Mouse (Mus musculus): Measurements from ENCODE around the gene Eif4g3. TPM values are rescaled to one million over a fixed set of nuclear protein-coding genes. Genes with fewer than 3 reads are reported as not detected.

Gene Eif4g3
- polyA plus RNA-seq, 1 experiment from 2014 or later: 37.0 TPM

DNA sequence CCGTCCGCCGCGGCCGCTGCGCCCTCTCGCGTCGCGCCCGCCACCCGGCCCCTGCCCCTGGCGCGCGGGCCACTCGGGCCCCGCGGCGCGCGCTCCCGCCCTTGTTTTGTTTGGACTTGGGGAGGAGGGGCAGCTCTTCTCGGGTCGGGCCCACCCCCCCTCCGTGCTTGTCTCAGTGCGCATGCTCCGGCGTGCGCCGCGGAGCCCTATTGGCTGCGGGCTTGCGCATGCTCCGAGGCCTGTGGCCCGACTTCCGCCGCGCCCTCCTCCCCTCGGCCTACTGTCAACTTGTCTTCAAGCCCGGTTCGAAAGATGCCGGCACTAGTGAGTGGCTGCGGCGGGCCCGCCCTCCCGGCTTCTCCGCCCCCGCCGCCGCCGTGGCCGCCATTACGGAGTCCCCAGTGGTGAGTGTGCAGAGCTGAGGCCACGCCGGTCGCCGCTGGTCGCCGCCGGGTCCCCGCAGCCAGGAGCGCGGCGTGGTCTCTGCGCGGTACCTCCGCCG lies 224.1 kb downstream of the Eif4g3 start:
- peak overlapping the region; percentile 68 for H3K4me2 ChIP-seq (ENCODE audit: low read length)
- peaks cover 2% of the 10 kb centered on the region for H3K36me3 ChIP-seq (ENCODE audit: control insufficient read depth, insufficient read depth, low read length)
- no peaks in the 10 kb centered on the region for H3K27me3 ChIP-seq (replicated peaks; ENCODE audit: control insufficient read depth, insufficient read depth, low read length)
- peak; percentile 94 for ATAC-seq (replicated peaks; ENCODE audit: low FRiP score, low TSS enrichment, low read depth)
- peak; percentile 99 for DNase-seq (ENCODE audit: low spot score)
- H3K9ac ChIP-seq (ENCODE audit: low read length): peak overlapping the region; percentile 98
- peak overlapping the region; percentile 99 for H3K27ac ChIP-seq (ENCODE audit: low read depth)
- peaks cover 25% of the 10 kb centered on the region for H3K4me1 ChIP-seq (replicated peaks; ENCODE audit: control insufficient read depth, insufficient read depth, low read length)
- under 1% methylated on average over 68 of the region's 68 CpGs for WGBS
- H3K9me3 ChIP-seq (ENCODE audit: control insufficient read depth, low read length): no peaks in the 10 kb centered on the region
- H3K4me3 ChIP-seq (ENCODE audit: low read depth, low read length): peak overlapping the region; percentile 98

GRCm38 (mm10) chr4:138217441-138217840 lies 224.6 kb downstream of the Eif4g3 start:
- WGBS: under 1% methylated on average over 35 of the region's 36 CpGs
- peak; percentile 6; the same call in 1 of the 2 replicates for ATAC-seq (replicated peaks; ENCODE audit: low FRiP score, low TSS enrichment, low read depth)

DNA sequence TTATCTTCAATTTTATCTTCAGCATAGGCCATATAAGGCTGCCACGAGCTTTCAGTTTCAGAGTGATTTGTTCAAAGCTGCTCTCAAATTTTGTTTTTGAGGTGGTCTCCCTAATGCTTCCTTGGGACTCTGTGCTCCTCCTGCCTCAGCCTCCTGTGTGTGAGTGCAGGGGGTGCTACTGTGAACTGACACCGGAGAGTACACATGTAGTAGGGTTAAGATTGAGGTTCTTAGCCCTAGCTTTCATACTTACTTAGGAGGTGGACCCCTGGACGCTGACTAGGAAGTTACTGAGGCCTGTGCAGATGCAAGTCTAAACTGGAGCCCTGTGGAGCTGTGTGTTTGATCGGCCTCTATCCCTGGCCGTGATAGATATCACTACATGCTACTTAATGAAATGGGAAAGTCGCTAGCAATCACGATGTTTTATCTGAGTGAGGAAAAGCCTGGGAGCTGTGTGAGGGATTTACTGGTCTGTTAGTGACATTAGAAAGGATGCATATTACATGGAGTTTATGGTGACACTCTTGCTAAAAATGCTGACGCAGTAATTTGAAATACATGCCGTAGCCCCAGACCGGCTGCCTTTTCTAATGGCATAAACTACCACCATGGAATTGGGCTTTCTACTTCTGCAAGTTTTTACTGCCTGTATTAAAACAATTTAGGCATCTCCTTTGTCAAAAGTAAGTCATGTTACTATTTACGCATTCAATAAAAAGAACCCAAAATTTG lies 225.3 kb downstream of the Eif4g3 start:
- Histone ChIP-seq H3K27ac (ENCODE audit: low read depth) (no peak overlapping the region), H3K4me1 (replicated peaks; ENCODE audit: control insufficient read depth, insufficient read depth, low read length) (peaks cover 25% of the 10 kb centered on the region), H3K4me2 (ENCODE audit: low read length) (peak overlapping the region; percentile 63), H3K27me3 (replicated peaks; ENCODE audit: control insufficient read depth, insufficient read depth, low read length) (no peaks in the 10 kb centered on the region), H3K4me3 (ENCODE audit: low read depth, low read length) (peak overlapping the region; percentile 98), H3K36me3 (ENCODE audit: control insufficient read depth, insufficient read depth, low read length) (peaks cover 13% of the 10 kb centered on the region), H3K9ac (ENCODE audit: low read length) (peak overlapping the region; percentile 98), H3K9me3 (ENCODE audit: control insufficient read depth, low read length) (no peaks in the 10 kb centered on the region)
- ATAC-seq (replicated peaks; ENCODE audit: low FRiP score, low TSS enrichment, low read depth) (no peak), DNase-seq (ENCODE audit: low spot score) (no peak)
- 73% methylated on average over 11 of the region's 11 CpGs for WGBS

More at GRCm38 (mm10) chr4:138217441-138217840, 224.6 kb downstream of the Eif4g3 start:
- Histone ChIP-seq H3K27me3 (replicated peaks; ENCODE audit: control insufficient read depth, insufficient read depth, low read length) (no peaks in the 10 kb centered on the region), H3K9ac (ENCODE audit: low read length) (peak overlapping the region; percentile 98), H3K4me3 (ENCODE audit: low read depth, low read length) (peak overlapping the region; percentile 98), H3K9me3 (ENCODE audit: control insufficient read depth, low read length) (no peaks in the 10 kb centered on the region), H3K4me2 (ENCODE audit: low read length) (peak overlapping the region; percentile 63), H3K4me1 (replicated peaks; ENCODE audit: control insufficient read depth, insufficient read depth, low read length) (peaks cover 25% of the 10 kb centered on the region), H3K27ac (ENCODE audit: low read depth) (peak overlapping the region; percentile 99), H3K36me3 (ENCODE audit: control insufficient read depth, insufficient read depth, low read length) (peaks cover 7% of the 10 kb centered on the region)
- DNase-seq (ENCODE audit: low spot score): peak; percentile 68

DNA sequence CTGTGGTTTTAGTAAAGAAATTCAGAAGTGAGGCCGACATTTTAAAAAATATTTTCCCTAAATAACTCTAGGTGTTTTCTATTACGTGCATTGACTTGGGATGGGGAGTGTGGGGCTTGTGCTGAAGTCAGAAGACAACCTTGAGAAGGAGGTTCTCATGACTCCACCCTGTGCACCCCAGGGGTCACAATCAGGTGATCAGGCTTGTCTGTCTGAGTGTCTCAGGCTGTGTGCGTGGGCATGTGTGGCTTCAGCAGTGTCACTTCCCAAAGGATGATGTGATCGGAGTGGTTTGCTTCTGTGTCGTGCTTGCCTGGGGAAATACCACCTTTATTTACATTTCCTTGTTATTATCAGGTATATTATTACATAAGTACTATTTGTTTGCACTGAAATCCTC lies 226.5 kb downstream of the Eif4g3 start:
- no peak overlapping the region for H3K27ac ChIP-seq (ENCODE audit: low read depth)
- no peaks in the 10 kb centered on the region for H3K9me3 ChIP-seq (ENCODE audit: control insufficient read depth, low read length)
- peaks cover 25% of the 10 kb centered on the region for H3K36me3 ChIP-seq (ENCODE audit: control insufficient read depth, insufficient read depth, low read length)
- H3K4me1 ChIP-seq (replicated peaks; ENCODE audit: control insufficient read depth, insufficient read depth, low read length): peaks cover 25% of the 10 kb centered on the region
- no peak for DNase-seq (ENCODE audit: low spot score)
- no peak overlapping the region for H3K4me2 ChIP-seq (ENCODE audit: low read length)
- H3K4me3 ChIP-seq (ENCODE audit: low read depth, low read length): no peak overlapping the region
- no peak overlapping the region for H3K9ac ChIP-seq (ENCODE audit: low read length)
- 83% methylated on average over 5 of the region's 5 CpGs for WGBS
- no peaks in the 10 kb centered on the region for H3K27me3 ChIP-seq (replicated peaks; ENCODE audit: control insufficient read depth, insufficient read depth, low read length)
- ATAC-seq (replicated peaks; ENCODE audit: low FRiP score, low TSS enrichment, low read depth): no peak

- peaks cover 40% of the 10 kb centered on the region for H3K36me3 ChIP-seq (ENCODE audit: control insufficient read depth, insufficient read depth, low read length)
- H3K4me3 ChIP-seq (ENCODE audit: low read depth, low read length): no peak overlapping the region
- H3K9ac ChIP-seq (ENCODE audit: low read length): no peak overlapping the region
- DNase-seq (ENCODE audit: low spot score) (no peak), ATAC-seq (replicated peaks; ENCODE audit: low FRiP score, low TSS enrichment, low read depth) (no peak)
- peaks cover 21% of the 10 kb centered on the region for H3K4me1 ChIP-seq (replicated peaks; ENCODE audit: control insufficient read depth, insufficient read depth, low read length)
- no peaks in the 10 kb centered on the region for H3K9me3 ChIP-seq (ENCODE audit: control insufficient read depth, low read length)
- H3K27ac ChIP-seq (ENCODE audit: low read depth): no peak overlapping the region
- 76% methylated on average over 7 of the region's 7 CpGs for WGBS
- H3K27me3 ChIP-seq (replicated peaks; ENCODE audit: control insufficient read depth, insufficient read depth, low read length): no peaks in the 10 kb centered on the region
- no peak overlapping the region for H3K4me2 ChIP-seq (ENCODE audit: low read length)
Measured at GRCm38 (mm10) chr4:138220761-138221160, 227.9 kb downstream of the Eif4g3 start.

GRCm38 (mm10) chr4:138221406-138221805 lies 228.6 kb downstream of the Eif4g3 start:
- no peak for DNase-seq (ENCODE audit: low spot score)
- no peaks in the 10 kb centered on the region for H3K9me3 ChIP-seq (ENCODE audit: control insufficient read depth, low read length)
- H3K36me3 ChIP-seq (ENCODE audit: control insufficient read depth, insufficient read depth, low read length): peaks cover 46% of the 10 kb centered on the region
- no peak overlapping the region for H3K27ac ChIP-seq (ENCODE audit: low read depth)
- ATAC-seq (replicated peaks; ENCODE audit: low FRiP score, low TSS enrichment, low read depth): no peak
- no peak overlapping the region for H3K4me2 ChIP-seq (ENCODE audit: low read length)
- no peaks in the 10 kb centered on the region for H3K27me3 ChIP-seq (replicated peaks; ENCODE audit: control insufficient read depth, insufficient read depth, low read length)
- no peak overlapping the region for H3K4me3 ChIP-seq (ENCODE audit: low read depth, low read length)
- 82% methylated on average over 5 of the region's 5 CpGs for WGBS
- H3K4me1 ChIP-seq (replicated peaks; ENCODE audit: control insufficient read depth, insufficient read depth, low read length): peaks cover 18% of the 10 kb centered on the region
- H3K9ac ChIP-seq (ENCODE audit: low read length): no peak overlapping the region

GRCm38 (mm10) chr4:138222396-138222795 lies 229.6 kb downstream of the Eif4g3 start:
- H3K27me3 ChIP-seq (replicated peaks; ENCODE audit: control insufficient read depth, insufficient read depth, low read length): no peaks in the 10 kb centered on the region
- ATAC-seq (replicated peaks; ENCODE audit: low FRiP score, low TSS enrichment, low read depth) (no peak), DNase-seq (ENCODE audit: low spot score) (no peak)
- WGBS: 91% methylated on average over 5 of the region's 5 CpGs
- H3K4me1 ChIP-seq (replicated peaks; ENCODE audit: control insufficient read depth, insufficient read depth, low read length): peaks cover 18% of the 10 kb centered on the region
- H3K27ac ChIP-seq (ENCODE audit: low read depth): no peak overlapping the region
- no peaks in the 10 kb centered on the region for H3K9me3 ChIP-seq (ENCODE audit: control insufficient read depth, low read length)
- no peak overlapping the region for H3K4me2 ChIP-seq (ENCODE audit: low read length)
- no peak overlapping the region for H3K9ac ChIP-seq (ENCODE audit: low read length)
- H3K36me3 ChIP-seq (ENCODE audit: control insufficient read depth, insufficient read depth, low read length): peaks cover 56% of the 10 kb centered on the region
- no peak overlapping the region for H3K4me3 ChIP-seq (ENCODE audit: low read depth, low read length)

DNA sequence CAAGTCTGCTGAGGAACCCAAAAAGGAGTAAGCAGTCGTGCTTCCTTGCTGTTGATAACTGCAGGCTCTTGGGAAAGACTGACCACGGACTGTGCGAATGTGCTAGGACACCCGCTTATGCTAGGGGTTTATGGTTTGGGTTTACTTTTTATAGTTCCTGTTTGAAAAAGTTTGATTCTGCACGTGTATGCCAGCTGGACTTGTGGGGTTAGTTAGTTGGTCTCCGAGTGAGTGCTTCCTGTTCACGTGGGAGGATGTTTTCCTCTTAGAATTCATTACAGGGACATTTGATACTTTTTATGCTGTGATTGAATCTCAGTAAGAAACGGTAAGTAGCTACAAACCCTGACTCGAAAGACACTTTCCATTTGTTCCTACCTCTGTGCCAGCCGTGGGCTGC lies 230.8 kb downstream of the Eif4g3 start:
- Histone ChIP-seq H3K36me3 (ENCODE audit: control insufficient read depth, insufficient read depth, low read length) (peaks cover 68% of the 10 kb centered on the region), H3K27ac (ENCODE audit: low read depth) (no peak overlapping the region), H3K27me3 (replicated peaks; ENCODE audit: control insufficient read depth, insufficient read depth, low read length) (no peaks in the 10 kb centered on the region), H3K4me3 (ENCODE audit: low read depth, low read length) (no peak overlapping the region), H3K4me2 (ENCODE audit: low read length) (no peak overlapping the region), H3K9ac (ENCODE audit: low read length) (no peak overlapping the region), H3K4me1 (replicated peaks; ENCODE audit: control insufficient read depth, insufficient read depth, low read length) (peaks cover 10% of the 10 kb centered on the region), H3K9me3 (ENCODE audit: control insufficient read depth, low read length) (no peaks in the 10 kb centered on the region)
- DNase-seq (ENCODE audit: low spot score) (no peak), ATAC-seq (replicated peaks; ENCODE audit: low FRiP score, low TSS enrichment, low read depth) (no peak)
- 85% methylated on average over 10 of the region's 10 CpGs for WGBS
